Mouse (Mus musculus): Measurements from ENCODE around the gene Nup107.
"Not testable (repeated sequence)": the region's sequence is repeated elsewhere in the genome, so short reads cannot be mapped to it uniquely, and the experiment has no call there.

The Nup107 gene

DNA sequence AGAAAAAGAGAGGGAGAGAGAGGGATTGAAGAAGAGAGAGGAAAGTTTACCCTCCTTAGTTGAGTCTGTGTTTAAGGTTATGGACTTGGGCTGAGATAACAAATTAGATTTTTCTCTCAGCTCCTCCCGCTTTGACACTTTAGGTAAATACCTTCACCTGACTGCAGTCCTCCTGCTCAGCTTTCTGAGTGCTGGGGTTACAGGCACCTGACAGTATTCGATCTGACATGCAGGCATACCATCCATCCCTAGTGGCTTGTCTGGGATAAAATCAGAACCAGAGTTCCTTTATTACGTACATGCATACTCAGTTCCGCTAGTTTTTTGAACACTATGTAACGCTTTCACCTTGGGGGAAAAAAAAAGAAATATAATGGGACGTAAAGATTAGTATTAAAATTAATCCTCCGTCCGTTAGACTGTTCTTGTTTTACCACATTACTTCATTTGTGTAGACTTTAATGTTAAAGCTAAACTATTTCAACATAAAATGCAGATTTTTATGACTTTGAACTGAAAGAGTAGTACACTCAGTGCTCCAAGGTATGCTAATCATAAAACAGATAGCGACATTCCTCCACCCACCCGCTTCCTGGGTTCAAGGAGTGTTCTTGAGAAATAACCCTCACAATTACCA, 43.3 kb downstream of the Nup107 start:
- DNase-seq, result no peak

DNA sequence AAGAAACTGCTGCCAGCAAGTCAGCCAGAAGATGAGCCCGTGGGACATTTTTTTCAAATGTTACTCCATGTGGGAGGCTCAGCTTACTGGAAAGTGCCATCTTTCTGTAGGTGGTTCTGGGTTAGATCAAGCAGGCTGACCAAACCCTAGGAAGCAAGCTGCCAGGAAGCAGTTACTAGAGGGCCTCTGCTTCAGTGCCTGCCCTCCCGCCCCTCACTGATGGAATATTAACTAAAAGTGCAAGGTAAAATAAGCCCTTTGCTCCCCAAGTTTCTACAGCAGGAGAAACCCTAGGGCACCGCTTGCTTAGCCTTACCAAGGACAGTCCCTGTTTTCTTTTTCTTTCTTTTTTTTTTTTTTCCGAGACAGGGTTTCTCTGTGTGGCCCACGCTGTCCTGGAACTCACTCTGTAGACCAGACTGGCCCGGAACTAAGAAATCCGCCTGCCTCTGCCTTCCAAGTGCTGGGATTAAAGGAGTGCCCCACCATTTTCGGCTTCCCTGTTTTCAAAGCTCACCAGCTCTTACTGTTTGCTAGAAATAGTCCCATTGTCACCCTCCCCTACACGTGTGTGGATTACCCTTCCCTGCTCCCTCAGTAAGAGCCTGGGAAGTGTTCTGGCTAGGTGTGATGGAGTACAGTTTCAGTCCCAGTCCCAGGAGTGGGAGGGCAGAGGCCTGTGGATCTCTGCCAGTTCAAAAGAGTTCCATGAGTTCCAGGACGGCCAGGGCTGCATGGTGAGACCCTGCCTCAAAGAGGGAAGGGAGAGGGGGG, 44.0 kb downstream of the Nup107 start:
- DNase-seq, result no peak

DNA sequence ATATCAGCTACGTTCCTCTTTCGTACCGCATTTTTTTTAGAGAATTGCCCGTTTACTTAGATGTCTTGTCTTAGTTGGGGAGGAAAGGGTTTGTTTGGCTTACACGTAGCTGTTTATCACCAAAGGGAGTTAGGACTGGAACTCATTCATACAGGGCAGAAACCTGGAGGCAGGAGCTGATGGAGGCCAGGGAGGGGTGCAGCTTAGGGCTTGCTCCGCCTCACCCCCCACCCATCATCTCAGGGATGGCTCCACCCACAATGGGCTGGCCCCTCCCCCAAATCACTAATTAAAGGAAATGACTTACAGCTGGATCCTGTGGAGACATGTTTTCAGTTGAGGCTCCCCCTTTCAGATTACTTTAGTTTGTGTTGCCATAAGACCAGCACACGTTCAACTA, 44.8 kb downstream of the Nup107 start:
- DNase-seq, result peak; percentile 45

DNA sequence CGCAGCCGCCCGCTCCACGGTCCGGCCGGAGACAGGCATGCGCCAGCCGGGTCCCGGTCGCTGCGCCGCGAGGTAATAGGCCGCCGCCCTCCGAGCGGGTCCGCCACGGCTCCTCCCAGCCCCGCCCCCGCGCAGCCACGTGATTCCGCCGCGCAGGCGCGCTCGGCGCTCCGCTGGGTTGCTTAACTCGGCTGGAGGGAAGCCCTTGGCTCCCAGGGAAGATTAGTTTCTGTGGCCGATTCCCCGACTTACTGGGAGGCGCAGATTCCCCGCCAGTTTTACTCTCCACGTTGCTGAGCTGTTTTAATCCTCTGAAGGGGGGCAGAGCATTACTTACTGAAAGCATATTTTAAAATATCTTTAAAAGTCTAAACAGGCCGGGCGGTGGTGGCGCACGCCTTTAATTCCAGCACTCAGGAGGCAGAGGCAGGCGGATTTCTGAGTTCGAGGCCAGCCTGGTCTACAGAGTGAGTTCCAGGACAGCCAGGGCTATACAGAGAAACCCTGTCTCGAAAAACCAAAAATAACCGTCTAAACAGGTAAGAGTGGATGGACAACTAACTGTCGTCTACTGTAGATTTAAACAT, 46.1 kb downstream of the Nup107 start, which contains the start of gene Slc35e3:
Gene Slc35e3, minus strand, starts transcription at position 69 of the 587 bp plus-strand sequence.
- DNase-seq, result peak; percentile 98

DNA sequence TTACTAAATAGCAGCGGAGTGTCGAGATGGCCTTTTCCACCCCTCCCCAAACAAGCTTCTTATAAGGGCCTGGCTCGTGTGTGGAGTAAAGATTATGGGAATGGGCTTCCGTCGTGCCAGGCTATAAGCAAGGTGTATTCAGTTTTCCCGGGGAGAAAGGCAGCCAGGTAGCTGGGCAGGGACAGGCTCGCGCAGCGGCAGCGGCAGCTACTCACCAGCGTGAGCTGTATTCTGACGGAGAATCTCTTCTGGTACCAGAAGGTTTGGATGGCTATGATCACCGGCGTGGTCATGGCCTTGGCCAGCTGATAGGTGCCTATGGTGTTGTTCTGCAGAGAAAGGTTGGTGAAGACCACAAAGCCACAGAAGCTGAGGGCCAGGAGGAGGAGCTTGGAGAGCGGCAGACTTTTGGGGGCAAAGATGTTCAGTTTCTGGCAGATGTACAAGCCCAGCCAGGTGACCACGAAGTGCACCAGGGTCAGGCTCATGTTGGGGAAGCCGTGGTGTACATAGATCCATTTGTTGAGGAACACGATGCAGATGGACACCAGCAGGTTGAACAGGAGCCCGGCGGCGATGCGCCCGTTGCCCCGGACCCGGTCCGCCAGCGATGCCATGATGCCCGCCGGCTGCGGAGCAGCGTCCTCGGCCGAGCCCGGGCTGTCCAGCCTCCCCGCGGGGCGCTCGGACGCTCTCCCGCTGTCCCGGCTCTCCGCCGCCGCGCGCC, 46.8 kb downstream of the Nup107 start:
- not testable (repeated sequence) for DNase-seq

DNA sequence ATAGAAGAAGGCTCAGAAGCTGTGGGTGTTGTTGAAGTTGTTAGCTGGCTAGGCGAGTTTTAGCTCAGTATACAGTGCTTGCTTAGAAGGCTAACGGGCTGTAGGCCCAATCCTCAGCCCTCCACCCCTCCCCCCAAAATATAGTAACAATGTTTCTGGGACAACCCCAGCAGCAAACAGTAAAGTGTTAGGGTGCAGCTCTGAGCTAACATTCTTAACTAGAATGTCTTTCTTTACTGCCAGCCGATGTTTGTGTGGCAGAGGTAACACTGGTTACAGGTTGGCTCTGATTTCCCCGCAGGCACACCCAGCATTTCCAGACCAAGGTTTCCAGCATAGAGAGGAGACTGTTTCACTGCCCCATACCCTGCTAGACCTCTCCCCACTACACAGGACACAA, 48.6 kb downstream of the Nup107 start:
- DNase-seq, result peak; percentile 18

DNA sequence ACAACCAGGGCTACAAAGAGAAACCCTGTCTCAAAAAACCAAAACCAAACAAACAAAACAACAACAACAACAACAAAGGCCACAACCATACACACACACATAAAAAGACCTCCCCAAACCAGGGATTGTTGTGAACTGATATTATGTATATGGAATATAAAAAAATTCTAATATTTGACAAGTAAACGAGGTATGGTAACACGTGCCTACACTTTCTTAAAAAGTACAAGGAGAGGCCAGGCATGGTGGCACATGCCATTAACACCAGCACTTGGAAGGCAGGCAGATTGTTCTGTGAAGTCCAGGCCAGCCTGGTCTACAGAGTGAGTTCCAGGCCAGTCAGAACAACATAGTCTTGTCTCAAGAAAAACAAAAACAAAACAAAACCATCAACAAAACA, 49.3 kb downstream of the Nup107 start:
- no peak for DNase-seq

DNA sequence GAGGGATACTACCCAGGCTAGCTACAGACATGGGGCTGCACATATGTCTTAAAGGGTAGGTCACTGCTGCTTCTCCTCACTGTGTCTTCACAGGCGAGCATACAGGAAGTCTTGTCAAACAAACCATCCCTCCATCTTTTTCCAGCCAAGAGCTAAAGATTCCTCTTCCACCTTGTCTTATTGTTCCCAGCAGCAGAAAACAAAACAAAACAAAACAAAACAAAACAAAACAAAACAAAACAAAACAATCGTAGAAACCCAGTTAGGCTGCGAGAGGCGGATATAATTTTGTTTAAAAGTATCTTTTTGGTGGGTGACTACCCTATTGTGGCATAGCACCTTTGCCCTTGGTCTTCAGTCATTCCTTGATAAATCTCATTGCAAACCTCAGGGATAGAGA, 49.9 kb downstream of the Nup107 start:
- DNase-seq, result no peak

DNA sequence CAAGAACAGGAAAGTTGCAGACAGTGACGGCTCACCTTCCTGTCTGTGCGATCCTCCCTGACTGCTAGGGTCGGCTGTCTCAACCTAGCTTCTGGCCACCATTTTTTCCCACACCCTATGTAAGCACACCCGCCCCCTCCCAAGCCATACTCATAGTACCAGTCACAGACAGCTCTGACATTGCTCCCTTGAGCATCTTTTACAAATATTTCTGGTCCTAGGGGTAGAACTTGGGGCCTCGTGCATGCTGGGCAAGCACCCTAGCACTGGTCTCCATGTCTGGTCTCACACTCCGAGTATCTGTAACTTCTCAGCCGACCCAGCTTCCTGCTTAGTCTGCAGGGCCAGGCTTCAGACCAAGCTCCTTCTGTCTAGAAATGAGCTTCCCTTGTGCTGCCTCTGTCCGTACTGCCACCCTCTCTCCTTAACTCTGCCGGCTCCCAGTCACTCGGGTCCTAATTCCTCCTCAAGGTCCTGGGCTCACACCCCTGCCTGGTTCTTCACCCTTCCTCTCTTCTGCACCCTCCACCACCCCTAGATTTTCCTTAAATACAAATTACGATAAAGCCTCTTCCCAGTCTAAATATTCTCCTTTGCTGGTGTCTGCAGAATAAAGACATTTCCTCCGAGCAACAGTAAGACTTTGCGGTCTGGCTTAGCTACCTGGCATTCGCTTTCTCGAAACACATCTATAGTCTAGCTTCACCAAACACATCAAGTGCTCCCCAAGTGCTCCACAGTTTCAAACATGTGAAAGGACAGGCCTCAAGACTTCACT, 50.6 kb downstream of the Nup107 start:
- DNase-seq, result no peak

DNA sequence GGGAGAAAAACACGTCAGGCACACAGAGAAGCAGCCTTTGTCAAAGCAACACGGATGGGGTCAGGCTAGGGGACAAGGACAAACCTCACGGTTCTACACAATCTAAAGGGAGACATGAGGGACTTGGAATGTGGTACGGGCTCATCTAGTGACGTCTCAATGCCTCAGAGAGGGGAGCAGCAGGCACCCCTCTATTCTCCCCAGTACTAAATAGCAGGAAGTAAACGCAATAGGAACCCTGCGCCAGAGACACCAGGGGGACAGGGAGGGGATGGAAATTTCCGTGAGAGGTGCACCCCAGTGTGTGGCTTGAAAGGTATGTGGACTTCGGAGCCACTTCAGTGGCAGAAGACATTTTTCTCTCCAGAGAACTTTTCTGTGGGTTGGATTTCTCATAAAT, 51.6 kb downstream of the Nup107 start:
- no peak for DNase-seq

DNA sequence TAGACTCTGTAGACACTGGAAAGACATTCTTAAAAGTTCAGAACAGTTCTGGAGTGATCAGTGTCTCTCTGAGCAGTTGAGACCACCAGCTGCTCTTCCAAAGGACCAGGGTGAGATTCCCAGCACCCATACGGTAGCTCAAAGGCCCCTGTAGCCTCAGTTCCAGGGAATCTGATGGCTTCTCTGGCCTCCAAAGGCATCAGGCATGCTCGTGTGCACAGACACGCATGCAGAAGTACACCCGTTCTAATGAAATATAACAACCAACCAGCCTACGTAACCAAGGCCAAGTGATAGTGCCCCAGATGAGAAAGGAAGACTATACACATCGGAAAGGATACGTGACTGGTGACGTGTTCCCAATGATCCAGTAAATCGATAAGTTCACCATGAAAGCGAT, 52.3 kb downstream of the Nup107 start:
- DNase-seq, result no peak

DNA sequence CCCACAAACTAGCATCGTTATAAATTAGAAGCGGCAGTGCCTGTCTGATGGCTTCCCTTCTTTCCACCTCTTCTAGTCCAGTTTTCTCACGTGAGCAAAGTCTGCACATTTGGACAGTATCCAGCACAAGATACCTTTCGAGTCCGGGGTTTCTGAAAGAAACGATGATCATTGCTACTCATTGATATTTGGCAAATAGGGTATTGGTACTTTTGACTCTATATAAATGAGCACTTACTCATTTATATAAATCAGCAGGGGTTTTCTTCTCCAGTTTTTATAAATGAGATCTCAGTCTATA, 52.9 kb downstream of the Nup107 start:
- DNase-seq, result no peak

DNA sequence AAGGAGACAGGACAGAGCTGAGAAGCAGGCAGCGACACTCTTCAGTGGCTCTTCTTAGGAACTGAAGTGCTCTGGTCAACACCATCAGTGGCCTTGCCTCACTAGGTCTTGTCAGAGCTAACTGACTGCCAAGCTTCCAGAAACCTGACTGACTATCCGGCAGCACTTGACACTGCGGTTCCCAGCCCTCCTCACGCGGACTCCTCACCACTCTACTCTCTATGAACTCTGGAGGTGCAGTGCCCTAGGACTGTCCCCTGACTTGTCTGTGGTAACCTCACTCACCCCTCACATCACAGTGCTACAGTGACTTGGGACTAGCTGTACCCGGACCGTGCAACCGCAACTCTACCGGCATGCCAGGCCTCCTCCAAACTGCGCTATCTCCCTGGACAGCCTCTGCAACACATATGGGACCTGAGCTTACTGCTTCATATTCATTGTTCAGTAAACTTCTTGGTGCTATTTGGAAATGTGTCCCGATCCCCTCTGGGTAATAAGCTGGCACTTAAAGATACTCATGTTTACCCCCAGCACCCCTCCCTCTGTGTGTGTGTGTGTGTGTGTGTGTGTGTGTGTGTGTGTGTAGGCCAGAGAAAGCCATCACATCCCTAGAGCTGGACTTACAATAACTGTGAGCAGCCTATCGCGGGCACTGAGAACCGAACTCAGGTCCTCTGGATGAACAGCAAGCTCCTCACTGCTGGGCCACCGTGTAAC, 53.4 kb downstream of the Nup107 start:
- DNase-seq, result no peak

DNA sequence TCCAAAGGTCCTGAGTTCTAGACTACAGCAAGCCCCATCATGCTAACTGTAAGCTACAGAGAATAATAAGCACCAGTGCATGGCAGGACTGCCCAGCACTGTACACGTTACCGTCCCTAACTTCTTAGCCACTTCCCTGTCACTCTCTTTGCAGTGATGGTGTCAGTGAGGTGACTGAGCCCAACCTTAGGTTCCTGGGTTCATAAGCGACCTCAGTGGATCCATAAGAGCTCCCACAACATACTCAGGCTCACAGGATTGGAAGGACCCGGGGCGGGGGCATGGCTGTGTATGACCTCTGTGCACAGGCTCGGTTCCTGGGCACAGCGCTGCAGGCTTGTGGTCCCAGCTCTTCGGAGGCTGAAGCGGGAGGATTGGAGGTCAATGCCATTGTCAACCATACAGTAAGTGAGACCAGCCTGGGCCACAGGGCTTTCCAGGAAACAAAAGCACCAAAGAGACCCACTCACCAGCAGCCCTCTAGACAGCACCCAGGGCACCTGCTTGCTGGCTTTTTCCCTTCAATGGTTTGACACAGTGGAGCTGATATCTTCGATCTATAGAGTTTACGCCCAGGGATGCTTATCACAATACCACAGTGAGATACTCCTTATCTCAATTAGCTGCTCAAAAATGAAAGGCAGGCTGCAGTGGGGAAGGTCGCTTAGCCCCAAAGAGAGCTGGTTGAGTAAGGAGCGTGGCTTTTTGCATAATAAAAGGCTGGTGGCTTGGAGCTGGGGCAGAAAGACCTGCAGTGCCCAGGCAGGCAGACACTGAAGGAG, 54.2 kb downstream of the Nup107 start:
- DNase-seq, result no peak

DNA sequence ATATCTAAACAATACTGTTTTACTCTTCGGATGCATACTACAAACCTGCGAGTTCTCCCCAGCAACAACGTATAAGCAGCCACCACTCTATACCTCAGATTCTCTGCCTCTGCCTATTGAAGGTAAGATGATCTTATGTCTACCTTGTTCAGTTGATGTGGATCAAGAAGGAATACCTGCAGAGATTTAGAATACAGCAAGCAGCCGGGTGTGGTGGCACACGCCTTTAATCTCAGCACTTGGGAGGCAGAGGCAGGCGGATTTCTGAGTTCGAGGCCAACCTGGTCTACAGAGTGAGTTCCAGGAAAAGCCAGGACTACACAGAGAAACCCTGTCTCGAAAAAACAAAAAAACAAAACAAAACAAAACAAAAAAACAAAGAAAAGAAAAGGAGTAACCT, 55.0 kb downstream of the Nup107 start:
- DNase-seq, result not testable (repeated sequence)

DNA sequence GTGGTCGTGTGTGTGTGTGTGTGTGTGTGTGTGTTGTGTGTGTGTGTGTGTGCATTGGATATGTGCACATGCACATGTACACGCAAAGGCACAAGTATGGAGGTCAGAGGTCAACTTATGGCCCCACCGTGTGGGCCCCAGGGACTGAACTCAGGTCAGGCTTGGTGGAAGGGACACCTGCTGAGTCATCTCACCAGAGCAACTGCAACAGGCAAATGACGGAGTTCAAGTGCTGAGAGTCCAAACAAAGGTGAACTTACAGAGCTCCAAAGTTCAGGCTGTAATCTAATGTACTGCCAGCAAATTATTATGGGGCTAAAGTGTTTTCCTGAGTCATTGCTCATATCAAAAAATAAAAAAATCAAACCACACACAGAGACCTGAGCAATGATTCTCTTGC, 55.4 kb downstream of the Nup107 start:
- no peak for DNase-seq

DNA sequence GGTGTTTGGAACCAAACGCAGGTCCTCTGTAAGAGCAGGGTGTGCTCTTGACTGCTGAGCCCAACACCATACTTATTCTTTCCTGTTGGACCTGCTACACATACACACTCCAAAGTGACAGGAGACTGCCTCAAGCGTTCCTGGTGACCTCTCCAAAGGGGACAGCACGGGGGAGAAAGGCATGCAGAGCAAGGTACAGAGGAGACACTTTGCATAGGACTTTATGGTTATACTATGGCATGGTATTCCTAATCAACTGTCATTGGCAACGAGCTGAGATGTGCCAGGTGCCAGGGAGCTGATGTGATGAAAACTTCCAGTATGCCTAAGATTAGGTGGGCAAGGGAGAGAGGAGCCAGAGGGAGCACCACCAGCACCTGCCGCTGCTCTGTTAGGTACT, 55.9 kb downstream of the Nup107 start:
- no peak for DNase-seq

DNA sequence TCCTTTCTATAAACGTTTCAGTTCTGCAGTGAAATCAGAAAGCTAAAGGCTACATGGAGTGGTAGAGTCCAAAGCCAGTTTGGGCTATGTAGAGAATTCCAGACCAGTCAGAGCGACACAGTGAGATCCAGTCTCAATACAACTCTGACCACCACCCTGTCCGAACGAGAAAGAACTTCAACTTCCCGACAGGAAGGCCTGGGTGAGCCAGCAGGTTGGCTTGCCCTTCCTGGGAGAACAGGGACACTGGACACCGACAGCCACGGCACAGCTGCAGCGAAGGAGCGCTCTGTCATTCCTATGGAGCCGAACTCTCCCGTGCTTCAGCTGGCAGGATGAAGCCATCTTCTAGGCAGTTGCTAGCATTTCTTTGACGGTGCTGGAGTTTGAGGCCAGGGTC, 57.1 kb downstream of the Nup107 start:
- not testable (repeated sequence) for DNase-seq

DNA sequence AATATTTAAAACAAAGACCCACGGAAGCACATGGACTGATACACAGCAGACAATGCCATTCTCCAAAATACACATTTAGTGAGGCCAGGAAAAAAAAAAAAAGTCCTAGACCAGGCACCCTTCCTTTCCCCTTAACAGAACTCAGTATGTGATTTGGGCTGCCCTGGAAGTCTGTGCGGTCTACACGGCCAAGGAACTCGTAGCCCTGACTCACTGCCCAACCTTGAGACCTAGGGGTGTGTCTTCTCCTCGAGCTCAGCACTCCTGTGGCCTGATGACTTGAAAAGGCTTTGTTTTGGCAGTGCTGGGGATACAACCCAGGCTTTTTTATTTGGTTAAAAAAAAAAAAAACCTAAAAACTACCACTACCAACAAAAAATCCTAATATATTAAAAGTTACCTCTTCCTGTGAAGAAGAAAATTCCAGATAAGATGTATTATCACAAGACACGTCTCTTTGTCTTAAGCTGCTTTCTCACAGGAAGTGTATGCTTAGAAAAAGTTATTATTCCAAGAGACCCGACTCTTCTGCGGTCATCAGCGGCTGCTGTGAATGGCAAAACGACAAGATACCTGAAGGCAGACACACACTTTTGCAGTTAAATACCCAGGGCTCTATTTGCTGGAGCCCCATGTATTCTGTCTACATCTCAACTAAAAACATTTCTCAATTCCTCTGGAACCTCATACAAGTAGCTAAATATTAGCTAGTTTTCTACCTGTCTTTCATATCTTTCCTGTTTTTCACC, 58.2 kb downstream of the Nup107 start:
- DNase-seq, result not testable (repeated sequence)

DNA sequence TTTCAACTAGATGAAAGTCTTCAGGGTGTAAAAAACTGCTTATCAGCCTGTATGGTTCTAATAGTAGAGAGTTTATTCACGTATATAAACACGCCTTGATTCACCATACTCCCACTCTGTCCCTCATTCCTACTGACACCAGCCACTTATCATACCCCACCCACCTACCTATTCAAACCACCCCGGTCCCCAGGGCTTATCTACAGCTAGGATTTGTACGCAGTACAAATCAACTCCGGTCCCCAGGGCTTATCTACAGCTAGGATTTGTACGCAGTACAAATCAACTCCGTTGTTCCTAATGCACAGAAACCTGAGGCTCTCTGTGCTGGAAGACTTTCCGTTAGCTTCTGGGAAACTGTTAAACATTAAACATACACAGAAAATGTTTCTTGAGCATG, 58.9 kb downstream of the Nup107 start:
- not testable (repeated sequence) for DNase-seq

Data from lung, postnatal 10 days (tissue).